Mouse (Mus musculus) activated CD4-positive, CD25-positive, alpha-beta regulatory T cell, adult 9 weeks (primary cell): ENCODE measurements around the gene Spdye4a. TPM values are rescaled to one million over a fixed set of nuclear protein-coding genes. Genes with fewer than 3 reads are reported as not detected.

Source experiments
- polyA plus RNA-seq: library from polyadenylated mRNA; unstranded; fragments of 100-300 nt; shearing (Covaris generic); gene quantifications from one replicate; pipeline ENCODE4 v1.2.1, GENCODE M21; 2017

The Spdye4a gene
- polyA plus RNA-seq: not detected

GRCm38 (mm10) chr5:143226790-143227189, at the start of gene Spdye4a:
Gene Spdye4a, minus strand, starts transcription at chr5:143226890.

DNA sequence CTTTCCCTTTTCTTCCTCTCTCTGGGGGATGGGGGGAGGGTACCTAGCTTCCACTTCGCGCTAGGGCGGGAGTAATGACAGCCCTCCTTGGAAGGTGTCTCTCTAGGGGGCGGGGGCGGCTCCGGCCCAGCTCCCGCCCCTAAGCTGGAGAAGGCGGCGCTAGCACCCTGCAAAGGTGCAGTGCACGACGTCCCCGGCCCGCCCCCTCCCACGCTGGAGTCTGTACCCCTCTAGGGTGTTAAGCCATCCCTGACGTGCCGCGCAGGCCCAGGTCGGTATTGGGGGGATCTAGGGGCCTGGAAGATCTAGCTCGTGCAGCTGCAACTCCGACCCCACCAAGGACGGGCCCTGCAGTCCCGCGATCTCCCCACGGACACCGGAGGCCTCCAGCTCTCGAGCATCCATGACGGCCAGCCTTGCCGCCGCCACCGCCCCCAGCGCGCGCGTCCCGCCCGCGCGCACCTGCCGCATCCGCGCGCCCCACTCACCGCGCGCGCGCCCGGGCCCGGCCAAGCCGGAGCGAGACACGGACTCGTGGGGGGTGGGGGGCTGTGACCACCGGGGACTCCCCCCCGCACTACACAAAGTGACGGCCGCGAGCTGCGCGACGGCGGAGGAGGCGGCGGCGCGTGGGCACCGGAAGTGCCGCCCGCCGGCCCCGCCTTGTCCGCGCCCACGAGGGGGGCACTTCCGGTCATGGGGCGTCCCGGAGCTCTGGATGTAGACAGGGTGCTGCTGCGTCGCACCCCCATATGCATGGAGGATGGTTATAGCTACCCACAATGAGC, 42.9 kb upstream of the Spdye4a start, which contains the start of gene Zfp316:
Gene Zfp316, minus strand, starts transcription at position 660 of the 788 bp plus-strand sequence.

DNA sequence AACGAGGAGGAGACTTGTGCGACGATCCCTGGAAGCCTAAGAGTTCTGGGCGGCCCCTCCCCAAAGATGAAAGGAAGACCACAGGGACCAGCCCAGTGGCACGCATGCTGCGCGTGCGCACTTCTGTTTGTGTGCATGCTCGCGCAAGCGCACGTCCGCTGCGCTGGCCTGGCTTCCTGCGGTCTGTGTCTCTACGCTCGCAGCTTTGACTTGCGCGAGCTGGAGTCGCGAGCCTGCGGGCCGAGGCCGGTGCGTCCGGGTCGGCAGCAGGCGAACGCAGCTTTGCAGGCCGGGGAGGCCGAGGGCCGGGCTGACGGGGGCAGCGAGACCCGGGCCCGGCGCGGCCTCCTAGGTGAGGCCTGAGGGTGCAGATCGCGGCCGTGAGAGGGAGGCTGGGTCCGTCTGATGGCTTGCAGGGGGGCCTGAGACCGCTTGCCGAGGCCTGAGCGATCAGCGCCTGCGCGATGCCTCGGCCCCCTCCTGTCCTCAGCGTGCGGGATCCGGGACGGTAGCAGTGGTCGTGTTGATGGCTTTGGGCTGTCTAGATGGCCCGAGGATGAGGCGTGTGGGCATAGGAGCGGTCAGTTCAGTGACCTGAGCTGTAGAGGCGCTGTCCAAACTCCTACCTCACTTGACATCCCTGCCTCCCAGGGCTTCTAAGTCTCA, 8.5 kb upstream of the Spdye4a start, which contains the start of gene Zfp12:
Gene Zfp12, plus strand, starts transcription at position 136 of the 666 bp plus-strand sequence.

DNA sequence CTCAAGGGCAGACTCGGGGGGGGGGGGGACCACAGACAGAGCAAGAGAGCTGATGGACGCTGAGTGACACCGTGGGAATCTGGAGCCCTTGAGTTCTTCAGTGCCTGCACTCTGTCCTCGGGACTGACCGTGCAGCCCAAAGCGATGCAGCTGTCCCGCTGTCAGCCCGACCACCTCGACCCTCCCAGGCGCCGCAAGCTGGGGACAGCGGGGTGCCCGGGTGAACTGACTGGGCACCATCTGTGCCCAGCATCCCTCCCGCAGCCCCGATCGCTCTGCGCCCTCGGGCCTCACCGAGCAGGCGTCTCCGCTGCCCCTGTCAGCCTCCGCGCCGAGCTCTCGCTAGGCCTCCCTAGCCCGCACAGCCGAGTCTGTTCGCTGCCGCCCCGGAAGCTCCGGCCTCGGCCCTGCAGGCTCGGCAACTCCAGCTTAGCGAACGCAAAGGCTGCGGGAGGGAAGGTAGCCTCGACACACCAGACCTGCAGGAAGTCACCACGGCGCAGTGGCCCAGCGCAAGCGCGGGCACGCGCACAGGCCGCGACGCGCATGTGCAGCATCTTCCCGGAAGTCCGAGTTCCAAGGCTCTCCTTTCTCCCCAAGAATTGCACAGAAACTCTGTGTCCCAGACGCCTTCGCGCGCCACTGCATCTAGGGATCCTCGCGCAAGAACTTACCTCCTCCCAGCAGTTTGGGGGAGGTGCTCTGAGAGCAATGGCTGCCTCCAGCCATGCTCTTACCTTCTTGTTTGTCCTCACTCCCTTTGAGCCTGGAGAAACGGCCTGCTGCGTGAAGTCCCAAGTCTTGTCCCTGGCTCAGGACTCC, 46.2 kb downstream of the Spdye4a start, which contains the start of the genes Rbak and Spdye4b:
Gene Rbak, minus strand, starts transcription at position 521 of the 822 bp plus-strand sequence.
Gene Spdye4b, plus strand, starts transcription at position 763 of the 822 bp plus-strand sequence.

Other genes starting within 250 kb of the Spdye4a start
- gene Rnf216, start 113.9 kb downstream of the Spdye4a start, polyA plus RNA-seq: 58.3 TPM
- gene Olfr718-ps1, start 79.3 kb downstream of the Spdye4a start, polyA plus RNA-seq: 0.07 TPM
- 16.5 TPM for gene Rbak, start 46.1 kb downstream of the Spdye4a start, polyA plus RNA-seq
- not detected for gene Spdye4b, start 45.9 kb downstream of the Spdye4a start, polyA plus RNA-seq
- 10.5 TPM for gene Zfp12, start 8.3 kb upstream of the Spdye4a start, polyA plus RNA-seq
- 0.12 TPM for gene Zfp316, start 43.1 kb upstream of the Spdye4a start, polyA plus RNA-seq
- gene Zfp853, start 66.7 kb upstream of the Spdye4a start, polyA plus RNA-seq: not detected
- 5.6 TPM for gene E130309D02Rik, start 88.5 kb upstream of the Spdye4a start, polyA plus RNA-seq
- gene Zdhhc4, start 102.4 kb upstream of the Spdye4a start, polyA plus RNA-seq: 98.1 TPM
- not detected for gene Grid2ip, start 130.4 kb upstream of the Spdye4a start, polyA plus RNA-seq
- 34.8 TPM for gene Kdelr2, start 176.9 kb upstream of the Spdye4a start, polyA plus RNA-seq
- 16.0 TPM for gene Daglb, start 237.7 kb upstream of the Spdye4a start, polyA plus RNA-seq